Mouse (Mus musculus) embryonic facial prominence, embryonic 12.5 days (tissue): ENCODE results near the gene Rarres2. TPM values are rescaled to one million over a fixed set of nuclear protein-coding genes. Genes with fewer than 3 reads are reported as not detected.

Experiments used
- ATAC-seq: fragments of 200-750 bp; cut with Nextera tagmentation; 2 replicates; pipeline ENCODE4 v1.8.0; 2017; ENCODE audit not compliant: insufficient number of reproducible peaks, insufficient read depth, low FRiP score, low TSS enrichment
- H3K27ac ChIP-seq: fragments of 300-500 bp; sonication (generic); 2 replicates; pipeline ENCODE4 v1.5.1; 2016; ENCODE audit warnings: mild to moderate bottlenecking
- H3K27me3 ChIP-seq: fragments of 300-500 bp; sonication (generic); 2 replicates; pipeline ENCODE4 v1.6.1; 2016; ENCODE audit warnings: mild to moderate bottlenecking, moderate library complexity
- H3K36me3 ChIP-seq: fragments of 300-500 bp; sonication (generic); 2 replicates; pipeline ENCODE4 v1.6.1; 2016; ENCODE audit warnings: mild to moderate bottlenecking
- H3K4me1 ChIP-seq: fragments of 300-500 bp; sonication (generic); 2 replicates; pipeline ENCODE4 v1.6.1; 2016
- H3K4me2 ChIP-seq: fragments of 300-500 bp; sonication (generic); replicated peaks from 2 replicates; pipeline ENCODE4 v1.6.1; 2016; ENCODE audit warnings: mild to moderate bottlenecking, moderate library complexity
- H3K4me3 ChIP-seq: fragments of 300-500 bp; sonication (generic); 2 replicates; pipeline ENCODE4 v1.5.1; 2016; ENCODE audit warnings: mild to moderate bottlenecking
- H3K9ac ChIP-seq: fragments of 300-500 bp; sonication (generic); 2 replicates; pipeline ENCODE4 v1.6.1; 2016; ENCODE audit warnings: mild to moderate bottlenecking, moderate library complexity
- H3K9me3 ChIP-seq: fragments of 300-500 bp; sonication (generic); 2 replicates; pipeline ENCODE4 v1.6.1; 2016; ENCODE audit warnings: mild to moderate bottlenecking, moderate library complexity
- WGBS: fragments of 180-500 bp; shearing (Covaris S2); methylation state at CpG from one replicate; pipeline ENCODE4 v1.1.7; 2016; 5-methylcytosine and 5-hydroxymethylcytosine counted together
- polyA plus RNA-seq: library from polyadenylated mRNA; unstranded; fragments of >200 nt; fragmentation: Nextera tagmentation; extraction: Ambion mirVana; gene quantifications from 2 replicates; pipeline ENCODE4 v1.2.1, GENCODE M21; 2016

The Rarres2 gene
- polyA plus RNA-seq, 1 experiment from 2014 or later: 6.9 TPM

- H3K4me3 ChIP-seq: no peak overlapping the region
- ATAC-seq: no peak
- WGBS: 96% methylated on average over 45 of the region's 45 CpGs
Observed at GRCm38 (mm10) chr6:48596545-48597232, 24.1 kb upstream of the Rarres2 start.

GRCm38 (mm10) chr6:48595278-48595677 lies 22.7 kb upstream of the Rarres2 start:
- WGBS: 53% methylated on average over 1 of the region's 1 CpGs
- Histone ChIP-seq H3K4me3 (peak overlapping the region; percentile 81), H3K4me2 (peak overlapping the region; percentile 72), H3K36me3 (peaks cover 44% of the 10 kb centered on the region), H3K9me3 (peaks cover 29% of the 10 kb centered on the region), H3K4me1 (peaks cover 15% of the 10 kb centered on the region), H3K27ac (no peak overlapping the region), H3K27me3 (no peaks in the 10 kb centered on the region), H3K9ac (no peak overlapping the region)
- ATAC-seq: no peak

More at GRCm38 (mm10) chr6:48596545-48597232, 24.1 kb upstream of the Rarres2 start:
- no peak overlapping the region for H3K9ac ChIP-seq
- H3K27me3 ChIP-seq: no peaks in the 10 kb centered on the region
- peaks cover 29% of the 10 kb centered on the region for H3K9me3 ChIP-seq
- H3K36me3 ChIP-seq: peaks cover 44% of the 10 kb centered on the region
- H3K27ac ChIP-seq: no peak overlapping the region
- no peak overlapping the region for H3K4me2 ChIP-seq
- H3K4me1 ChIP-seq: peaks cover 15% of the 10 kb centered on the region

GRCm38 (mm10) chr6:48594043-48594738 lies 21.6 kb upstream of the Rarres2 start:
- Histone ChIP-seq H3K27me3 (no peaks in the 10 kb centered on the region), H3K27ac (peak overlapping the region; percentile 84), H3K9me3 (peaks cover 29% of the 10 kb centered on the region), H3K4me3 (peak overlapping the region; percentile 81), H3K4me1 (peaks cover 21% of the 10 kb centered on the region), H3K36me3 (peaks cover 37% of the 10 kb centered on the region), H3K4me2 (peak overlapping the region; percentile 72), H3K9ac (peak overlapping the region; percentile 83)
- ATAC-seq: peak; percentile 52
- WGBS: 2% methylated on average over 40 of the region's 41 CpGs

- peak within 1 kb of the TSS; percentile 81 for H3K4me3 ChIP-seq
- H3K27me3 ChIP-seq: no peaks in the 10 kb centered on the region
- H3K4me1 ChIP-seq: peaks cover 24% of the 10 kb centered on the region
- peaks cover 29% of the 10 kb centered on the region for H3K36me3 ChIP-seq
- WGBS: 8% methylated on average over 45 of the region's 45 CpGs
- peaks cover 27% of the 10 kb centered on the region for H3K9me3 ChIP-seq
- peak; percentile 81 for ATAC-seq
- H3K9ac ChIP-seq: peak within 1 kb of the TSS; percentile 83
- H3K4me2 ChIP-seq: peak within 1 kb of the TSS; percentile 72
- peak within 1 kb of the TSS; percentile 84 for H3K27ac ChIP-seq
Observed at GRCm38 (mm10) chr6:48593158-48594042, 20.8 kb upstream of the Rarres2 start, which contains the start of the genes Repin1 and Gm44965. Gene Repin1, plus strand, starts transcription at chr6:48593883. Gene Gm44965, plus strand, starts transcription at chr6:48593941.

GRCm38 (mm10) chr6:48591871-48592270 lies 19.3 kb upstream of the Rarres2 start:
- 89% methylated on average over 6 of the region's 6 CpGs for WGBS
- peaks cover 12% of the 10 kb centered on the region for H3K9me3 ChIP-seq
- H3K4me3 ChIP-seq: no peak overlapping the region
- no peak overlapping the region for H3K27ac ChIP-seq
- ATAC-seq: no peak
- H3K9ac ChIP-seq: no peak overlapping the region
- H3K36me3 ChIP-seq: peaks cover 13% of the 10 kb centered on the region
- no peak overlapping the region for H3K4me2 ChIP-seq
- H3K4me1 ChIP-seq: peaks cover 24% of the 10 kb centered on the region
- H3K27me3 ChIP-seq: no peaks in the 10 kb centered on the region

- WGBS: 90% methylated on average over 3 of the region's 3 CpGs
- ATAC-seq: no peak
- H3K27me3 ChIP-seq: no peaks in the 10 kb centered on the region
- H3K9ac ChIP-seq: no peak overlapping the region
- peaks cover 6% of the 10 kb centered on the region for H3K9me3 ChIP-seq
- no peak overlapping the region for H3K27ac ChIP-seq
- no peak overlapping the region for H3K4me2 ChIP-seq
- peaks cover 24% of the 10 kb centered on the region for H3K4me1 ChIP-seq
- H3K4me3 ChIP-seq: no peak overlapping the region
- peaks cover 8% of the 10 kb centered on the region for H3K36me3 ChIP-seq
Observed at GRCm38 (mm10) chr6:48591221-48591845, 18.7 kb upstream of the Rarres2 start.

- ATAC-seq: no peak
- no peaks in the 10 kb centered on the region for H3K9me3 ChIP-seq
- WGBS: 27% methylated on average over 6 of the region's 6 CpGs
- H3K4me1 ChIP-seq: peaks cover 13% of the 10 kb centered on the region
- peak within 1 kb of the TSS; percentile 65 for H3K27ac ChIP-seq
- no peaks in the 10 kb centered on the region for H3K36me3 ChIP-seq
- H3K4me2 ChIP-seq: no peak within 1 kb of the TSS
- H3K4me3 ChIP-seq: no peak within 1 kb of the TSS
- no peaks in the 10 kb centered on the region for H3K27me3 ChIP-seq
- no peak within 1 kb of the TSS for H3K9ac ChIP-seq
Observed at GRCm38 (mm10) chr6:48589194-48589750, 16.7 kb upstream of the Rarres2 start, which contains the start of gene Gm45021. Gene Gm45021, plus strand, starts transcription at chr6:48589610.

GRCm38 (mm10) chr6:48582037-48582436 lies 9.4 kb upstream of the Rarres2 start:
- Histone ChIP-seq H3K27me3 (no peaks in the 10 kb centered on the region), H3K27ac (no peak overlapping the region), H3K4me1 (0 out of 2 replicates have a peak, but pooled peaks cover 5% of the 10 kb centered on the region), H3K4me2 (no peak overlapping the region), H3K4me3 (no peak overlapping the region), H3K9me3 (no peaks in the 10 kb centered on the region), H3K9ac (no peak overlapping the region), H3K36me3 (no peaks in the 10 kb centered on the region)
- WGBS: 73% methylated on average over 3 of the region's 3 CpGs
- ATAC-seq: no peak

- H3K36me3 ChIP-seq: no peaks in the 10 kb centered on the region
- 44% methylated on average over 3 of the region's 3 CpGs for WGBS
- ATAC-seq: no peak
- H3K27ac ChIP-seq: no peak overlapping the region
- H3K9ac ChIP-seq: no peak overlapping the region
- no peak overlapping the region for H3K4me2 ChIP-seq
- no peak overlapping the region for H3K4me3 ChIP-seq
- no peaks in the 10 kb centered on the region for H3K27me3 ChIP-seq
- H3K4me1 ChIP-seq: 0 out of 2 replicates have a peak, but pooled peaks cover 5% of the 10 kb centered on the region
- H3K9me3 ChIP-seq: no peaks in the 10 kb centered on the region
Observed at GRCm38 (mm10) chr6:48581257-48581656, 8.7 kb upstream of the Rarres2 start.

- Histone ChIP-seq H3K27ac (no peak overlapping the region), H3K27me3 (no peaks in the 10 kb centered on the region), H3K9ac (no peak overlapping the region), H3K9me3 (no peaks in the 10 kb centered on the region), H3K4me1 (0 out of 2 replicates have a peak, but pooled peaks cover 5% of the 10 kb centered on the region), H3K36me3 (no peaks in the 10 kb centered on the region), H3K4me2 (no peak overlapping the region), H3K4me3 (no peak overlapping the region)
- 34% methylated on average over 5 of the region's 5 CpGs for WGBS
- no peak for ATAC-seq
Observed at GRCm38 (mm10) chr6:48579215-48579648, 6.6 kb upstream of the Rarres2 start.
